Mouse (Mus musculus): ENCODE measurements around the gene Pknox2.

The Pknox2 gene

DNA sequence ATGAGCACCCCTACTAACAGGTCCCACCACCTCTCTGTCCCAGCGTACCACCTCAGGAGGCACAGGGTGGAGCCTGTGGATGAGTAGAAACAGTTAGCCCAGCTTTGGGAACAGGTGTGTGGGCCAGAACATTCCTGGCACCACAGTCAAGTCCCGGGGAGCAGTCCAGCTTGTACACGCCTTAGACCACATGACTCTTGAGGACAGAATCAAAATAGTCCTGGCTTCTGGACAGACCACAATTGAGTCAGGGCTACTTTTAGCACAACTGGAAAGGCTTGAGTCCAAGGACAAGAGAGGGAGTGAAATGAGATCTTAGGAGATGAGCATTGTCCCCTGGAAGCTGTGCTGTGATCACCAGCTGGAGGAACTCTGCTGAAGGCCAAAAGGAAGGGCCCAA, 248.6 kb downstream of the Pknox2 start:
- H3K9me3 ChIP-seq (ENCODE audit: low read length), result peaks cover 23% of the 10 kb centered on the region
- no peak for TF ChIP-seq POU5F1 (IDR thresholded peaks at IDR 0.05; ENCODE audit: borderline replicate concordance, low read length)
- TF ChIP-seq CTCF (conservative IDR thresholded peaks at IDR 0.05; ENCODE audit: low read length), result no peak
- no peak for TF ChIP-seq NANOG (IDR thresholded peaks at IDR 0.05; ENCODE audit: borderline replicate concordance, low read length)
- H3K27me3 ChIP-seq (ENCODE audit: insufficient read depth, low read length), result no peaks in the 10 kb centered on the region
- H3K4me3 ChIP-seq (replicated peaks; ENCODE audit: low read length), result no peak overlapping the region
- H3K4me1 ChIP-seq (replicated peaks; ENCODE audit: low read depth, low read length), result peaks cover 5% of the 10 kb centered on the region; the same call in 1 of the 2 replicates
- no peaks in the 10 kb centered on the region for H3K36me3 ChIP-seq (ENCODE audit: insufficient read depth, low read length)

DNA sequence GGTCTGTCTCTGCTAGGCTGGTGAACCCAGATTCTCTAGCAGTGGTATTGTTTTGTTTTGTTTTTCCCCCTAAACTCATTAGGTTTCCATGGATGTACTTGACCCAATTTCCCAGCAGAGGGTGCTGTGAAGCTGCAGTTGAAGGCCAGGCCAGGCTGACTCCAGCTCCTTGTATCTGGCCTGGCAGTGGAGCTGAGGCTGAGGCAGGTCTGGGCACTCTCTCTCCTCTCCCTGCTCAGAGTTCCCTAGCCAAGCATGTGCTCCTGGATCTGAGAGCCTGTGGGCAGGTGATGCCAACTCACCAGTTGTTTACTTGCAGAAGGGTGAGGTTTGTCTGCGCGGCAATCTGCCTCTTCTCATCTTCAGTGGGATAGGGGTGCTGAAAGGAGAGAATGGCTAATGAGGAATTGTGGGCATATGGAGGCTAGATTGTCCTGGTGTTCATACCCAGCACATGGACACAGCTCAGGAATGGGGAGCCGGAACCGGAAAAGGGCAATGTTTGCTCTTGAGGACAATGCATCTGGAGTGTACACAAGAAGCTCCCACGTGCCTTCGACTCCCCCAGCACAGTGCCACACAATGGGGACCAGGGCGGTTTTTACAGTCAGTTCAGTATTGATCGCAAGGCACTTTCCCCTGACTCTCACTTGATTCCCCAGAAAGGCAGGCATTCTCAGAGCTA, 252.1 kb downstream of the Pknox2 start:
- Histone ChIP-seq H3K4me1 (replicated peaks; ENCODE audit: low read depth, low read length) (peaks cover 5% of the 10 kb centered on the region; the same call in 1 of the 2 replicates), H3K4me3 (replicated peaks; ENCODE audit: low read length) (no peak overlapping the region), H3K36me3 (ENCODE audit: insufficient read depth, low read length) (no peaks in the 10 kb centered on the region), H3K9me3 (ENCODE audit: low read length) (peaks cover 16% of the 10 kb centered on the region), H3K27me3 (ENCODE audit: insufficient read depth, low read length) (0 out of 2 replicates have a peak, but pooled peaks cover 3% of the 10 kb centered on the region)
- peak; percentile 73 for TF ChIP-seq CTCF (conservative IDR thresholded peaks at IDR 0.05; ENCODE audit: low read length)
- TF ChIP-seq NANOG (IDR thresholded peaks at IDR 0.05; ENCODE audit: borderline replicate concordance, low read length), result no peak

GRCm38 (mm10) chr9:36894242-36894641, 253.0 kb downstream of the Pknox2 start:
- H3K4me3 ChIP-seq (replicated peaks; ENCODE audit: low read length), result no peak overlapping the region
- no peak for TF ChIP-seq CTCF (conservative IDR thresholded peaks at IDR 0.05; ENCODE audit: low read length)
- TF ChIP-seq NANOG (IDR thresholded peaks at IDR 0.05; ENCODE audit: borderline replicate concordance, low read length), result no peak
- TF ChIP-seq POU5F1 (IDR thresholded peaks at IDR 0.05; ENCODE audit: borderline replicate concordance, low read length), result no peak
- H3K4me1 ChIP-seq (replicated peaks; ENCODE audit: low read depth, low read length), result peaks cover 5% of the 10 kb centered on the region; the same call in 1 of the 2 replicates
- 0 out of 2 replicates have a peak, but pooled peaks cover 3% of the 10 kb centered on the region for H3K27me3 ChIP-seq (ENCODE audit: insufficient read depth, low read length)
- H3K36me3 ChIP-seq (ENCODE audit: insufficient read depth, low read length), result no peaks in the 10 kb centered on the region
- peaks cover 7% of the 10 kb centered on the region; the same call in 1 of the 2 replicates for H3K9me3 ChIP-seq (ENCODE audit: low read length)

DNA sequence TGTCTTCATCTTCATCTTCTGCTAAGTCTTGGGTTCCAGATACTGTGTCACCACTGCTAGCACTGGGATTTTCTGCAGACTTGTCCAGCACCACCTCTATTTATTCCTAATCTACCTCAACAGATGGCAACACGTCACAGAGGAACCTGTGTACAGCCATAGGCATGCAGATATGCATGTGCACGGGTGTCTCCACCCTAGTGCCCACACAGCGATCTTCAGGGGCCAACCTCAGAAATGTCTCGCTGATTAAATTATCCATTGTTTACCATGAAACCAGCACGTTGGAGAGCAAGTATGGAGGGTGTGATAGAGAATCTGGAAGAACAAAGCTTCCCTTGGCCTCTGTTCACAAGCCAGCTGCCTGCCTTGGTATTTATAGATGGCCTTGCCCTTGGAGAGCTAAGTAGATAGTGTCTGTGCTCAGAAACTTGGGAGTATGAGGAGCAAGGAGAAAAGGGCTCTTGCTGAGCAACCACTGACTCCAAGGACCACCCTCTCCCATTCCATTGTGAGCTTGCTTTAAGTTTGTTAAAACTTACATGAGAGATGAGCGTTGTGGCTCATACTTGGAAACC, 253.7 kb downstream of the Pknox2 start:
- peaks cover 7% of the 10 kb centered on the region; the same call in 1 of the 2 replicates for H3K9me3 ChIP-seq (ENCODE audit: low read length)
- no peaks in the 10 kb centered on the region for H3K36me3 ChIP-seq (ENCODE audit: insufficient read depth, low read length)
- peaks cover 5% of the 10 kb centered on the region; the same call in 1 of the 2 replicates for H3K4me1 ChIP-seq (replicated peaks; ENCODE audit: low read depth, low read length)
- H3K4me3 ChIP-seq (replicated peaks; ENCODE audit: low read length), result no peak overlapping the region
- TF ChIP-seq NANOG (IDR thresholded peaks at IDR 0.05; ENCODE audit: borderline replicate concordance, low read length), result no peak
- no peak for TF ChIP-seq POU5F1 (IDR thresholded peaks at IDR 0.05; ENCODE audit: borderline replicate concordance, low read length)
- no peak for TF ChIP-seq CTCF (conservative IDR thresholded peaks at IDR 0.05; ENCODE audit: low read length)
- 0 out of 2 replicates have a peak, but pooled peaks cover 3% of the 10 kb centered on the region for H3K27me3 ChIP-seq (ENCODE audit: insufficient read depth, low read length)

DNA sequence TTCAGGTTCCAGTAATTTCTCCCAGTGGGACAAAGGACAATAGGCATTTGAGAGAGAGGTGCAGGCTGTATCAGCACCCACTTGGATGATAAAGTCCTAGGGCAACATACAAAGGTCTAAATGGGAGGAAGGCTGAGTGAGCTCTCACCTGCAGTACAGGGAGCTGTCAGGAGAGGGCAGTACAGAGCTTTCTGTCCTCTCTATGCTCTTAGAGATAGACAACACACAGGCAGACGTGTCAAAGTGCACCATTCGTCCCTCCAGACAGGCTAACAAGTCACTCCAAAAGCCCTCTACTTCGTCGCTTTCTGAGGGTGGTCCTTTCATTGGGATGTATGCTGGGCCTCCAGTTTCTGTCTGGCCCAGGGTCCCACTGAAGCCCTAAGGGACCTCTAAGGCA, 256.7 kb downstream of the Pknox2 start:
- H3K4me3 ChIP-seq (replicated peaks; ENCODE audit: low read length), result no peak overlapping the region

DNA sequence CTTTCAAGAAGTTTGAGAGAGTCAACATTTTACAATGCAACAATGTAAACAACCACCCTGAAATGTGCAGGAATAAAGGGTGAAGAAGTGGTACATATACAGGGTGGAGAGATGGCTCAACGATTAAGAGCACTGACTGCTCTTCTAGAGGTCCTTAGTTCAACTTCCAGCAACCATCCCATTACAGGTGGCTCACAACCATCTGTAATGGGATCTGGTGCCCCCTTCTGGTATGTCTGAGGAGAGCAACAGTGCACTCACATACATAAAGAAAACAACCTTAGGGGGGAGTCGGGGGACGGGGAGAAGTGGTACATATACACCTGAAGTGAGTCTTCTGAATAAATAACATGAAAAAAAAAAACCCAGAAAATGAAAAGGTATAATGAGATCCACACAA, 262.0 kb downstream of the Pknox2 start:
- no peaks in the 10 kb centered on the region; the same call in 1 of the 2 replicates for H3K4me1 ChIP-seq (replicated peaks; ENCODE audit: low read depth, low read length)
- peaks cover 22% of the 10 kb centered on the region for H3K9me3 ChIP-seq (ENCODE audit: low read length)
- H3K27me3 ChIP-seq (ENCODE audit: insufficient read depth, low read length), result no peaks in the 10 kb centered on the region
- H3K4me3 ChIP-seq (replicated peaks; ENCODE audit: low read length), result no peak overlapping the region
- H3K36me3 ChIP-seq (ENCODE audit: insufficient read depth, low read length), result no peaks in the 10 kb centered on the region
- TF ChIP-seq CTCF (conservative IDR thresholded peaks at IDR 0.05; ENCODE audit: low read length) (peak; percentile 51), POU5F1 (IDR thresholded peaks at IDR 0.05; ENCODE audit: borderline replicate concordance, low read length) (no peak)

More for the DNA sequence above, 256.7 kb downstream of the Pknox2 start:
- no peak for TF ChIP-seq POU5F1 (IDR thresholded peaks at IDR 0.05; ENCODE audit: borderline replicate concordance, low read length)
- no peak for TF ChIP-seq NANOG (IDR thresholded peaks at IDR 0.05; ENCODE audit: borderline replicate concordance, low read length)
- peak; percentile 77 for TF ChIP-seq CTCF (conservative IDR thresholded peaks at IDR 0.05; ENCODE audit: low read length)
- peaks cover 5% of the 10 kb centered on the region; the same call in 1 of the 2 replicates for H3K4me1 ChIP-seq (replicated peaks; ENCODE audit: low read depth, low read length)
- 0 out of 2 replicates have a peak, but pooled peaks cover 3% of the 10 kb centered on the region for H3K27me3 ChIP-seq (ENCODE audit: insufficient read depth, low read length)
- peaks cover 29% of the 10 kb centered on the region for H3K9me3 ChIP-seq (ENCODE audit: low read length)
- no peaks in the 10 kb centered on the region for H3K36me3 ChIP-seq (ENCODE audit: insufficient read depth, low read length)

- H3K27me3 ChIP-seq (ENCODE audit: insufficient read depth, low read length), result no peaks in the 10 kb centered on the region
- TF ChIP-seq NANOG (IDR thresholded peaks at IDR 0.05; ENCODE audit: borderline replicate concordance, low read length) (no peak), POU5F1 (IDR thresholded peaks at IDR 0.05; ENCODE audit: borderline replicate concordance, low read length) (no peak), CTCF (conservative IDR thresholded peaks at IDR 0.05; ENCODE audit: low read length) (no peak)
Observed at GRCm38 (mm10) chr9:36883569-36883968, 263.6 kb downstream of the Pknox2 start.

DNA sequence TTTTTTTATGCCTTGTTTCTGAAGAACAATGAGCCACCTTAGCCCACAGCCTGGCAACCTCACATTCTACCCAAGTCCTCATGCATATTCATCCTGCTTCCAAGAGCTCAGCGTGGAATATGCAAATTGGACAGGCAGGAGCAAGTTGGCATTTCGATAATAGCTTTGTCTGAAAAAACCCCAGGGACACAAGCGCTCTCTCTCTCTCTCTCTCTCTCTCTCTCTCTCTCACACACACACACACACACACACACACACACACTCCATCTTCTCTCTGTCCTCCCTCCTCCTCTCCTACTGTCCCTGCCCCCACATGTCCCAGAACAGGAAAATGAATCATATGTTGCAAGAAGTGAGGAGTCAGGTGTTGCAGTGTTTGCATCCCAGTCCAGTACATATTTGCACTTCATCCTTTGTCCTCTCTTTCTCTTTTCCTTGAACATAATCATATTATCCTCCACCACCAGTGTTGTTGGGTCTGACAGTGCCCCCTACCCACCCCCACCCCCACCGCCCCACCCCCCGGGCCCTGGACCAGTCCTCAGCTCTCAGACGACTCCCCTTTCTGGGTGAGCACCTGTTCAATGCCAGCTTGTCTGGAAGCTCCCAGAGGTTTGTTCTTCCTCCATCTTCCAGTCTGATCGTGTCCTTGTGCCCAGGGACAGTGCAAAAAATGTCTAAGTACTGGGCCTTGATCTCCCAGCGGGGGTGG, 265.0 kb downstream of the Pknox2 start:
- TF ChIP-seq NANOG (IDR thresholded peaks at IDR 0.05; ENCODE audit: borderline replicate concordance, low read length) (no peak), POU5F1 (IDR thresholded peaks at IDR 0.05; ENCODE audit: borderline replicate concordance, low read length) (no peak), CTCF (conservative IDR thresholded peaks at IDR 0.05; ENCODE audit: low read length) (no peak)
- no peaks in the 10 kb centered on the region; the same call in 1 of the 2 replicates for H3K4me1 ChIP-seq (replicated peaks; ENCODE audit: low read depth, low read length)
- no peaks in the 10 kb centered on the region for H3K36me3 ChIP-seq (ENCODE audit: insufficient read depth, low read length)
- H3K9me3 ChIP-seq (ENCODE audit: low read length), result peaks cover 17% of the 10 kb centered on the region
- no peaks in the 10 kb centered on the region for H3K27me3 ChIP-seq (ENCODE audit: insufficient read depth, low read length)
- H3K4me3 ChIP-seq (replicated peaks; ENCODE audit: low read length), result no peak overlapping the region

More at GRCm38 (mm10) chr9:36883569-36883968, 263.6 kb downstream of the Pknox2 start:
- H3K9me3 ChIP-seq (ENCODE audit: low read length), result peaks cover 22% of the 10 kb centered on the region
- no peaks in the 10 kb centered on the region; the same call in 1 of the 2 replicates for H3K4me1 ChIP-seq (replicated peaks; ENCODE audit: low read depth, low read length)
- no peak overlapping the region for H3K4me3 ChIP-seq (replicated peaks; ENCODE audit: low read length)
- no peaks in the 10 kb centered on the region for H3K36me3 ChIP-seq (ENCODE audit: insufficient read depth, low read length)

Data from E14TG2a.4 (cell line).